Mouse (Mus musculus) layer of hippocampus, adult 18-20 months (tissue): Measurements from ENCODE around the gene Lmo7. TPM values are rescaled to one million over a fixed set of nuclear protein-coding genes. Genes with fewer than 3 reads are reported as not detected.
A peak's percentile ranks its signal among the peaks of the same experiment; 100 is the strongest.

Experiments used
- DNase-seq, 2 experiments: peaks; one replicate each; pipeline ENCODE4 v3.0.0; 2022; ENCODE audit warnings: low spot score in 2 of 2
- long read RNA-seq: library from polyadenylated mRNA; stranded (forward); transcript quantifications from one replicate; pipeline ENCODE4 v2.0.0, GENCODE M21; 2021
- total RNA-seq, 2 experiments: library from RNA; stranded (reverse); gene quantifications; 2 replicates each; pipeline ENCODE4 v1.2.3; 2021

Gene Lmo7
- 100 to 1,000 TPM; 116 to 132 TPM for total RNA-seq
- long read RNA-seq, full-length matches to known transcripts, result 17 of 93 reads
- long read RNA-seq, partial matches to known transcripts, result 43 of 93 reads
- long read RNA-seq, other reads (novel, unspliced or antisense), result 33 of 93 reads

- peak in 1 of 2 experiments; percentile 20 for DNase-seq
Observed at GRCm38 (mm10) chr14:101729237-101729971, at the start of gene Lmo7, which contains the start of gene Gm9922. Lmo7 (plus strand) TSS chr14:101729957. Gm9922 (minus strand) TSS chr14:101729814.

GRCm38 (mm10) chr14:101687696-101688095 is 42.1 kb upstream of the Lmo7 start:
- no peak for DNase-seq

- DNase-seq, result no peak
Observed at GRCm38 (mm10) chr14:101688406-101688805, 41.4 kb upstream of the Lmo7 start.

GRCm38 (mm10) chr14:101704479-101704878 is 25.3 kb upstream of the Lmo7 start:
- DNase-seq, result no peak

- DNase-seq, result no peak
Observed at GRCm38 (mm10) chr14:101707088-101707487, 22.7 kb upstream of the Lmo7 start.

- no peak for DNase-seq
Observed at GRCm38 (mm10) chr14:101714414-101714813, 15.3 kb upstream of the Lmo7 start.

- no peak for DNase-seq
Observed at GRCm38 (mm10) chr14:101729972-101730692, 375 bp downstream of the Lmo7 start.

GRCm38 (mm10) chr14:101733542-101734303 is 4.0 kb downstream of the Lmo7 start:
- DNase-seq, result no peak

GRCm38 (mm10) chr14:101737501-101737900 is 7.7 kb downstream of the Lmo7 start:
- no peak for DNase-seq

GRCm38 (mm10) chr14:101746635-101747034 is 16.9 kb downstream of the Lmo7 start:
- DNase-seq, result no peak

- no peak for DNase-seq
Observed at GRCm38 (mm10) chr14:101747811-101748210, 18.1 kb downstream of the Lmo7 start.

GRCm38 (mm10) chr14:101748436-101748835 is 18.7 kb downstream of the Lmo7 start:
- DNase-seq, result no peak

- DNase-seq, result no peak
Observed at GRCm38 (mm10) chr14:101750910-101751309, 21.2 kb downstream of the Lmo7 start.

GRCm38 (mm10) chr14:101755425-101755824 is 25.7 kb downstream of the Lmo7 start:
- no peak for DNase-seq

GRCm38 (mm10) chr14:101762267-101762666 is 32.5 kb downstream of the Lmo7 start:
- no peak for DNase-seq

GRCm38 (mm10) chr14:101763762-101764295 is 34.1 kb downstream of the Lmo7 start:
- DNase-seq, result no peak

- DNase-seq, result no peak
Observed at GRCm38 (mm10) chr14:101771336-101771735, 41.6 kb downstream of the Lmo7 start.

GRCm38 (mm10) chr14:101771756-101772155 is 42.0 kb downstream of the Lmo7 start:
- DNase-seq, result no peak

- peak in 1 of 2 experiments; percentile 46 for DNase-seq
Observed at GRCm38 (mm10) chr14:101774631-101775030, 44.9 kb downstream of the Lmo7 start.

- DNase-seq, result no peak
Observed at GRCm38 (mm10) chr14:101776296-101777128, 46.8 kb downstream of the Lmo7 start.
